Mouse (Mus musculus) MN1 (cell line): ENCODE data around the gene Med12.
"Not testable (repeated sequence)": the region's sequence is repeated elsewhere in the genome, so short reads cannot be mapped to it uniquely, and the experiment has no call there.

Experiments used
- DNase-seq: peaks from one replicate; pipeline ENCODE4 v3.0.0-alpha.2; 2016; ENCODE audit warnings: low spot score

Gene Med12

GRCm38 (mm10) chrX:101299473-101300426 lies 25.9 kb downstream of the Med12 start:
- DNase-seq: no peak

- DNase-seq: no peak
These were observed 26.7 kb downstream of the Med12 start for GRCm38 (mm10) chrX:101300427-101301030.

- DNase-seq: no peak
These were observed 27.8 kb downstream of the Med12 start for GRCm38 (mm10) chrX:101301654-101302053.

GRCm38 (mm10) chrX:101304646-101305045 lies 30.8 kb downstream of the Med12 start:
- DNase-seq: no peak

DNA sequence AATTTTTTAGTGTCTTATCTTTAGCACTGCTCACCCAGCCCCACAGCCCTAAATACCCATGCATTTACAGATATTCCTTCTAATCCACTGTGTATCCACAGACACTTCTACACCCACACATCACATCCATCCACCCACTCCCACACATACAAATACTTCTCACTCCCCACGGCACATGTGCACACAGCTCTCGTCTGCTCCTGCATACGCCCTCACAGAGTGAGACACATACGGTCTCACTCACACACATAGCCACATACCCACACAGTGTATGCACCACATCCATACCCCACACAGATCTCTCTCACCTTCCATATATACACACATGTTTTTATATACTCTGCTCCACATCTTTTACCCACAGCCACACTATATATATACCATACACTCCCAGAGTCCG lies 35.5 kb downstream of the Med12 start:
- DNase-seq: no peak

DNA sequence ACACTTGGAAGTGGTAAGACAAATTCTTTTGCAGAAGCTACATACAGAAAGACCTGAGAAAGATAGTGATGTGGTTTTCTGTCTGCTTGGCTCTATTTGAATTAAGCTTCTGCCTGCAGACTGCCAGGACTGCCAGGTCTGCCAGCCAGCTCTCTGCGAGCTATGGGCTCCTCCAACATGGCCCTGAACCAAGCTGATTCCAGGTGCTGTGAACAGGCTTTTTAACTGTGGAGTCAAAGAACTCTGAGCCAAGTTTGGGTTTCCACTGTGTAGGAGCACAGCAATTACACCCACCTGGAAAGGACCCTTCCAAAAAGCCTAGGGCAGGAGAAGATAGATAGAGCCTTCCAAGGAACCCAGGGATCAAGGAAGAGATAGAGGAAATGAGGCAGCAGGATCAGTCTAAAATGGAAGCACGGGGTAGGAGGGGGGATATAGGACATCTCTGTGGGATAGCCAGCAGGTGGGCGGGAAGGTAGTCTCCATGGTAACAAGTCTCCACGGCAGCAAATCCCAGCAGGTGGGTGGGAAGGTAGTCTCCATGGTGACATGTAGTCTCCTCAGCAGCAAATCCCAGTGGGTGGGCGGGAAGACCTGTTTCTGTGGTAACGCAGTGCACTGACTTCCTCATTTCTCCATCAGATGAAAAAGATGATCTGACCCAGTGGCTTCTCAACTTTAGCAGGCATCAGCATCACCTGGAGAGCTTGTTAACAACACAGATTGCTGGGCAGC lies 40.0 kb downstream of the Med12 start:
- DNase-seq: no peak

GRCm38 (mm10) chrX:101319775-101320174 lies 45.9 kb downstream of the Med12 start:
- DNase-seq: no peak

GRCm38 (mm10) chrX:101325989-101326899 lies 52.4 kb downstream of the Med12 start:
- DNase-seq: no peak

- DNase-seq: peak; percentile 65
These were observed 55.7 kb downstream of the Med12 start for GRCm38 (mm10) chrX:101329372-101330028.

GRCm38 (mm10) chrX:101332031-101332374 lies 58.2 kb downstream of the Med12 start:
- DNase-seq: no peak

DNA sequence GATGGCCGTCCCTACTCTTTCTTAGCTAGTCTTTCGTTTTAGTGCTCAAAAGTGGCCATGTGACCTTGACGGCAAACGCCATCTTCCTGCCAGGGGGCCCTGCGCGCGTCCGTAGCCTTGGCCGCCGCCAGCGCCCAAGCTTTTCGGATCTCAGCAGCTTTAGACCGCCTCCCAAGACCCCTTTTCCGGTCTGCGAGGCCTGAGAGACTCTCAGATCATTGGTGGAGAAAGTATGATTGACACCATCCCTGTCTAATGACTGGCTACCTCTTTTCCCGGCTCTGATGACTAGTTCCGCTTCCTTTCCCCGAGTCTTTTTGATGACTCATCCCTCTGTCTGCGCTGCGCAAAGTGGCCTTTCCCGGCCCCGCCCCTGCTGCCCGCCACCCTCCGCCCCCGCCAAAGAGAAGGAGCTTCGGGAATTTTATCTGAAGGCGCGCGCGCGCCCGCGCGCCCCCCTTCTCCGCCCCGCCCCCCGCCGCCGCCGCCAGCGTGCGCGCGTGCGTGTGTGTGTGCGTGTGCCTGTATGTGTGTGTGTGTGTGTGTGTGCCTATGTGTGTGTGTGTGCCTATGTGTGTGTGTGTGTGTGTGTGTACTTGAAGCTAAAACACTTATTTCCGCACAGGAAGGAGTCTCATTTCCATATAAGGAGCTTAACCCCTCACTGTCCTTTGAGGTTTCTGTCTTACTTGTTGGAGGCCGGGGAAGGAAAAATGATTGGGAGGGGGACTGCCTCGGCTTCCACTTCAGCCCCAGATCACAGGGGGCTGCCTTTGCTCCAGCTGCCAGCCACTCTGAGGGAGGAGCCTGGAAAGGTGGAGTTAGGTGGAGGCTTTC lies 58.8 kb downstream of the Med12 start:
- DNase-seq: peak; percentile 90

DNA sequence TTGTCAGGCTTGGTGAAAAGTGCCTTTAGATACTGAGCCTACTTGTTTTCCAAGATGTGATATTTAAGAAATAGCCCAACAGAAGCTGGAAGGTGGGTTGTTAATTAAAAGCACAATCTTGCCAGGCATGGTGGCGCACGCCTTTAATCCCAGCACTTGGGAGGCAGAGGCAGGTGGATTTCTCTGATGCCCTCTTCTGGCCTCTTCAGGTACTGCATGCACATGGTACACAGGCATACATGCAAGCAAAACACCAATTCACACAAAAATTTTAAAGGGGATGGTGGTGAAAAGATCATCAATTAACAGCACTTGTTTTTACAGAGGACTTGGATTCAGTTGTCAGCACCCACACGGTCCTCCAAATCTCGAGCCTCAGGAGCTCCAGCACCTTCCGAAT lies 60.8 kb downstream of the Med12 start:
- DNase-seq: no peak

DNA sequence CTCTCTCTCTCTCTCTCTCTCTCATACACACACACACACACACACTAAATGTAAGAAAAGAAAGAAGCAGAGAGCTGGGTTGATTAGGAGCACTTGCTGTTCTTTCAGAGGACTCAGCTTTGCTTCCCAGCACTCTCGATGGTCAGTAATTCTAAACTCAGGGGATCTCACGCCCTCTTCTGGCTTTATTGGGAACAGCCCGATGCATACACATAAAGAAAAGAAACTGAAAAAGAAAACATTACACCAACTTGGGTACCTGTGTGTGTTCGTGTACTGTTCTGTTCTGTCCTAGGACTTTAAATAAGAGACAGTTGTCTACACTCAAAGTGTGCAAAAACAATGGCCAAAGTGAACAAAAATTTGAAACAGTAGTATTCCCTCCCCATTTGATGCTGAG lies 64.8 kb downstream of the Med12 start:
- DNase-seq: no peak

GRCm38 (mm10) chrX:101342837-101343236 lies 69.0 kb downstream of the Med12 start:
- DNase-seq: not testable (repeated sequence)

DNA sequence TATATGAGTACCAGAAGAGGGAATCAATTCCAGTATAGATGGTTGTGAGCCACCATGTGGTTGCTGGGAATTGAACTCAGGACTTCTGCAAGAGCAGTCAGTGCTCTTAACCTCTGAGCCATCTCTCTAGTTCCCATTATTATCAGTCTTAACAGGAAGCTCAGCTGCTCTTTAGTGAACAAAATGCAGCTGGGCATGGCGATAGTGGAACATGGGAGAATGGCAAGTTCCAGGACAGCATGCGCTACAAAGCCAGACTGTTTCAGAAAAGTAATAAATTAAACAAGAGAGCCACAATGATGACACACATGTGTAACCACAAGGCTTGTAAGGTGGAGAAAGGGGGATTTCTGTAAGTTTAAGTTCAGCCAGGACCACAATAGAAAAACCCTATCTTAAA lies 71.6 kb downstream of the Med12 start:
- no peak for DNase-seq

GRCm38 (mm10) chrX:101346475-101346874 lies 72.6 kb downstream of the Med12 start:
- DNase-seq: no peak
